Mouse (Mus musculus): ENCODE results near the gene Ctbp1.

DNA sequence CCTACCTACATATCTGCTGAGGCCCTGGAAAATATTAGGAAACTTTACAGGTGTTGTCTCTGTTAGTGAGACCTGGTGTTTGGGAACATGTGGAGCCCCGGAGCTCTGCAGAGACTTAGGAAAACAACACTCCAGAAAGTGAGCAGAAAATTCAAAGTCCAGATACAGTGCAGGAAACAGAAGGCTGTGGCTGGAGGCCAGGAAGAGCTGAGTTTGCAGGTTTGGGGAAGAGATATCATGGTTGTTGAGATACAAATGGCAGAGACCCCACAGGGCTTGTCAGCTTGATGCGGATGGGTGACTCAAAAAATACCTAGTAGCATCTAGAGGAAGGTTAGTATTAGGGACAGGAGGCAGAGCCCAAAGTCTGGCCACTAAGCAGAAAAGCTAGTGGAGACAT lies 2.5 kb upstream of the Ctbp1 start:
- TF ChIP-seq CTCF (IDR thresholded peaks at IDR 0.05; ENCODE audit: control insufficient read depth, insufficient read depth, insufficient replicate concordance, low read depth, low read length), result no peak
- TF ChIP-seq POLR2A (IDR thresholded peaks at IDR 0.05; ENCODE audit: control insufficient read depth, low read depth, low read length), result no peak
